Mouse (Mus musculus): ENCODE measurements around the gene Fabp1.

Fabp1 gene

GRCm38 (mm10) chr6:71212471-71212870 lies 12.8 kb downstream of the Fabp1 start:
- DNase-seq, result no peak

GRCm38 (mm10) chr6:71221501-71221900 lies 21.9 kb downstream of the Fabp1 start:
- DNase-seq, result no peak

- DNase-seq, result no peak
Measured at GRCm38 (mm10) chr6:71224184-71224943, 24.7 kb downstream of the Fabp1 start.

GRCm38 (mm10) chr6:71226544-71226943 lies 26.9 kb downstream of the Fabp1 start:
- DNase-seq, result no peak

- no peak for DNase-seq
Measured at GRCm38 (mm10) chr6:71227157-71227770, 27.6 kb downstream of the Fabp1 start.

- peak in 1 of 2 experiments; percentile 5 for DNase-seq
Measured at GRCm38 (mm10) chr6:71235121-71235520, 35.5 kb downstream of the Fabp1 start.

GRCm38 (mm10) chr6:71235944-71236343 lies 36.3 kb downstream of the Fabp1 start:
- no peak for DNase-seq

GRCm38 (mm10) chr6:71236506-71236905 lies 36.9 kb downstream of the Fabp1 start:
- DNase-seq, result no peak

GRCm38 (mm10) chr6:71237031-71237431 lies 37.4 kb downstream of the Fabp1 start:
- peak in 1 of 2 experiments; percentile 6 for DNase-seq

GRCm38 (mm10) chr6:71239069-71239750 lies 39.6 kb downstream of the Fabp1 start:
- DNase-seq, result no peak

- no peak for DNase-seq
Measured at GRCm38 (mm10) chr6:71240831-71241230, 41.2 kb downstream of the Fabp1 start.

- no peak for DNase-seq
Measured at GRCm38 (mm10) chr6:71242811-71243210, 43.2 kb downstream of the Fabp1 start.

GRCm38 (mm10) chr6:71243258-71243657 lies 43.6 kb downstream of the Fabp1 start:
- no peak for DNase-seq

GRCm38 (mm10) chr6:71248420-71248819 lies 48.8 kb downstream of the Fabp1 start:
- no peak for DNase-seq

GRCm38 (mm10) chr6:71249615-71250014 lies 50.0 kb downstream of the Fabp1 start:
- DNase-seq, result no peak

GRCm38 (mm10) chr6:71250951-71251350 lies 51.3 kb downstream of the Fabp1 start:
- DNase-seq, result no peak

GRCm38 (mm10) chr6:71254456-71254855 lies 54.8 kb downstream of the Fabp1 start:
- DNase-seq, result no peak
